ENCODE assay signal across 11 mouse cellular contexts in the genomic region with DNA sequence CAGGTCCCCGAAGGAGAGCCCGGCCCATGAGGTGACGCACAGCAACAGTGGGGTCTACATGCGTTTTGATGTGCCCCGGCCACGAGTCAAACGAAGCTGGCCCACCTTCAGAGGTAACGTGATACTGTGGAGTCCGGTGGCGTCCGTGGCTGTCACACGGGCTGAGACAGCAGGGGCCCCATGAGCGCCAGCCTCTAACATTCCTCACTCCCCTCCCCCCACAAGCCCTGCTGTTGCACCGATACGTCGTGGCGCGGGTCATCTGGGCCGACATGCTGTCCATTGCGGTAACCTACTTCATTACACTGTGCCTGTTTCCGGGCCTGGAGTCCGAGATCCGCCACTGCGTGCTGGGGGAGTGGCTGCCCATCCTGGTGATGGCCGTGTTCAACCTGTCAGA. TPM values are rescaled to one million over a fixed set of nuclear protein-coding genes. Genes with fewer than 3 reads are reported as not detected.
A peak's percentile ranks its signal among the peaks of the same experiment; 100 is the strongest.
DNase-seq lines count a peak whose midpoint lies in the region; ATAC-seq lines count a peak whose summit lies in the region.
"Had no signal": no experiment of that assay in that cellular context is flagged by ENCODE, and none has a peak within 500 bp of the region (broad histone marks: within the 10 kb centered on the region; RNA-seq: fewer than 3 reads in every experiment).

No protein-coding gene starts in this region.

- no peak overlapping the region; the same call in 1 of the 2 replicates for H3K4me3 ChIP-seq in heart, embryonic 13.5 days
- no peak overlapping the region for H3K4me3 ChIP-seq in kidney, embryonic 16.5 days (ENCODE audit: low read length)
- H3K4me3 ChIP-seq in embryonic facial prominence, embryonic 14.5 days (ENCODE audit: low read depth, low read length) = no peak overlapping the region
- H3K4me3 ChIP-seq in forebrain, embryonic 15.5 days = no peak overlapping the region
- H3K4me3 ChIP-seq: embryonic facial prominence, embryonic 15.5 days; megakaryocyte, embryonic 14.5 days had no signal

- no peak for ATAC-seq in heart, embryonic 13.5 days (ENCODE audit: extremely low read depth, insufficient number of reproducible peaks, low FRiP score, low TSS enrichment)
- ATAC-seq in kidney, embryonic 16.5 days (ENCODE audit: low FRiP score, low TSS enrichment) = no peak
- 0 out of 2 replicates have a peak, but pooled peaks have one; percentile 6 for ATAC-seq in embryonic facial prominence, embryonic 14.5 days (ENCODE audit: low read depth)
- 0 out of 2 replicates have a peak, but pooled peaks have one; percentile 9 for ATAC-seq in forebrain, embryonic 15.5 days (replicated peaks)
- no peak for ATAC-seq in granulocyte monocyte progenitor cell, adult 5-6 weeks (replicated peaks; ENCODE audit: poor library complexity, severe bottlenecking)
- ATAC-seq: liver, postnatal 0 days had no signal

- no peaks in the 10 kb centered on the region for H3K36me3 ChIP-seq in heart, embryonic 13.5 days
- no peaks in the 10 kb centered on the region for H3K36me3 ChIP-seq in kidney, embryonic 16.5 days (ENCODE audit: insufficient read depth, low read length)
- no peaks in the 10 kb centered on the region for H3K36me3 ChIP-seq in embryonic facial prominence, embryonic 14.5 days (ENCODE audit: control insufficient read depth, insufficient read depth, low read length)
- peaks cover 45% of the 10 kb centered on the region for H3K36me3 ChIP-seq in forebrain, embryonic 15.5 days
- H3K36me3 ChIP-seq: embryonic facial prominence, embryonic 15.5 days had no signal

- no peak overlapping the region for H3K27ac ChIP-seq in heart, embryonic 13.5 days (replicated peaks)
- no peak overlapping the region for H3K27ac ChIP-seq in kidney, embryonic 16.5 days (ENCODE audit: low read length)
- no peak overlapping the region for H3K27ac ChIP-seq in embryonic facial prominence, embryonic 14.5 days (replicated peaks; ENCODE audit: low read depth, low read length)
- H3K27ac ChIP-seq in forebrain, embryonic 15.5 days (replicated peaks) = no peak overlapping the region
- H3K27ac ChIP-seq: embryonic facial prominence, embryonic 15.5 days; kidney, postnatal 0 days had no signal

- no peaks in the 10 kb centered on the region for H3K9me3 ChIP-seq in heart, embryonic 13.5 days
- H3K9me3 ChIP-seq in kidney, embryonic 16.5 days (ENCODE audit: low read length) = no peaks in the 10 kb centered on the region
- H3K9me3 ChIP-seq in embryonic facial prominence, embryonic 14.5 days (ENCODE audit: control insufficient read depth, low read length) = no peaks in the 10 kb centered on the region
- no peaks in the 10 kb centered on the region for H3K9me3 ChIP-seq in forebrain, embryonic 15.5 days
- H3K9me3 ChIP-seq: embryonic facial prominence, embryonic 15.5 days had no signal

- peaks cover 21% of the 10 kb centered on the region; the same call in 1 of the 2 replicates for H3K27me3 ChIP-seq in heart, embryonic 13.5 days (replicated peaks)
- no peaks in the 10 kb centered on the region for H3K27me3 ChIP-seq in kidney, embryonic 16.5 days (ENCODE audit: insufficient read depth, low read length)
- H3K27me3 ChIP-seq in embryonic facial prominence, embryonic 14.5 days (replicated peaks; ENCODE audit: control insufficient read depth, insufficient read depth, low read length) = no peaks in the 10 kb centered on the region
- no peaks in the 10 kb centered on the region for H3K27me3 ChIP-seq in forebrain, embryonic 15.5 days
- H3K27me3 ChIP-seq: embryonic facial prominence, embryonic 15.5 days had no signal

- 0 out of 2 replicates have a peak overlapping the region, but pooled peaks have one; percentile 37 for H3K9ac ChIP-seq in heart, embryonic 13.5 days
- H3K9ac ChIP-seq in kidney, embryonic 16.5 days (replicated peaks; ENCODE audit: low read length) = no peak overlapping the region
- H3K9ac ChIP-seq in embryonic facial prominence, embryonic 14.5 days (ENCODE audit: low read depth, low read length) = no peak overlapping the region
- H3K9ac ChIP-seq in forebrain, embryonic 15.5 days (replicated peaks) = no peak overlapping the region
- H3K9ac ChIP-seq: embryonic facial prominence, embryonic 15.5 days; liver, postnatal 0 days had no signal

- H3K4me2 ChIP-seq in heart, embryonic 13.5 days = peak overlapping the region; percentile 58
- H3K4me2 ChIP-seq in kidney, embryonic 16.5 days (replicated peaks; ENCODE audit: low read depth, low read length) = no peak overlapping the region
- no peak overlapping the region; the same call in 1 of the 2 replicates for H3K4me2 ChIP-seq in embryonic facial prominence, embryonic 14.5 days (ENCODE audit: low read depth, low read length)
- H3K4me2 ChIP-seq in forebrain, embryonic 15.5 days (replicated peaks) = no peak overlapping the region
- H3K4me2 ChIP-seq: embryonic facial prominence, embryonic 15.5 days had no signal

- DNase-seq in heart, postnatal 4 days = no peak
- peak; percentile 24 for DNase-seq in kidney, postnatal 10 days
- no peak for DNase-seq in embryonic facial prominence, embryonic 14.5 days (ENCODE audit: low spot score)

- H3K4me1 ChIP-seq in heart, embryonic 13.5 days = peaks cover 7% of the 10 kb centered on the region
- no peaks in the 10 kb centered on the region for H3K4me1 ChIP-seq in kidney, embryonic 16.5 days (ENCODE audit: insufficient read depth, low read length)
- H3K4me1 ChIP-seq in embryonic facial prominence, embryonic 14.5 days (ENCODE audit: control insufficient read depth, insufficient read depth, low read length) = no peaks in the 10 kb centered on the region
- H3K4me1 ChIP-seq in forebrain, embryonic 15.5 days = no peaks in the 10 kb centered on the region
- H3K4me1 ChIP-seq: embryonic facial prominence, embryonic 15.5 days had no signal

- WGBS in heart, embryonic 13.5 days = 46% methylated on average over 25 of the region's 25 CpGs
- WGBS in kidney, embryonic 16.5 days = 46% methylated on average over 25 of the region's 25 CpGs
- WGBS in embryonic facial prominence, embryonic 14.5 days = 57% methylated on average over 21 of the region's 25 CpGs
- WGBS in forebrain, embryonic 15.5 days = 72% methylated on average over 25 of the region's 25 CpGs

RNA-seq across cellular contexts. Expression of a gene that starts 26.2 kb away (rescaled TPM):
- 1.7 and 2.2 TPM in 2 replicates for polyA plus RNA-seq in heart, embryonic 13.5 days (2015; fragmentation: Nextera tagmentation; extraction: Ambion mirVana)
- 1 to 10 TPM in 1 of 2 experiments, under 1 TPM in 1; 0.92 to 1.8 TPM for total RNA-seq in heart, postnatal 4 days (2021)
- 5.1 and 6.2 TPM in 2 replicates for polyA plus RNA-seq in kidney, embryonic 16.5 days (2015; fragmentation: Nextera tagmentation; extraction: Ambion mirVana)
- polyA plus RNA-seq in embryonic facial prominence, embryonic 14.5 days (2014; fragmentation: Nextera tagmentation; extraction: Ambion mirVana) = 6.0 and 9.1 TPM in 2 replicates
- 82.8 and 85.4 TPM in 2 replicates for polyA plus RNA-seq in forebrain, embryonic 15.5 days (2015; fragmentation: Nextera tagmentation; extraction: Ambion mirVana)
- 0.09 TPM in 1 of 2 replicates, not detected in the other for total RNA-seq in granulocyte monocyte progenitor cell, adult 5-6 weeks (2014; fragmentation: Nextera tagmentation)
- not detected in 2 replicates for total RNA-seq in granulocyte monocyte progenitor cell, adult 5-6 weeks (2017)

Comparison
In these comparisons a context has a peak if more than half of its experiments do, and no peak if none do; other contexts are left out.
1. ATAC-seq: peak in embryonic facial prominence, embryonic 14.5 days (single experiment) and forebrain, embryonic 15.5 days (single experiment); none in heart, embryonic 13.5 days (single experiment), kidney, embryonic 16.5 days (single experiment) and granulocyte monocyte progenitor cell, adult 5-6 weeks (single experiment).